8 mouse cellular contexts compared by ENCODE assay signal in genomic region chr12:89450667-89451298, GRCm38 (mm10).
DNase-seq lines count a peak whose midpoint lies in the region; ATAC-seq lines count a peak whose summit lies in the region.

No protein-coding gene starts in this region.

- DNase-seq in adrenal gland, adult 2 months: peak; percentile 2
- no peak for DNase-seq in adrenal gland, postnatal 25 days
- peak; percentile 1 for DNase-seq in thymus, postnatal 25 days
- no peak for DNase-seq in thymus, postnatal 36 days
- peak; percentile 60 for DNase-seq in forebrain, embryonic 11.5 days (ENCODE audit: low spot score)
- DNase-seq in kidney, adult 9 months: peak; percentile 28
- DNase-seq in lung, postnatal 10 days: peak; percentile 40
- peak; percentile 64 to 70 for DNase-seq in right cerebral cortex, adult 2 months (ENCODE audit: low spot score in 2 of 2)

- 2% methylated on average over 2 of the region's 2 CpGs for WGBS in forebrain, embryonic 11.5 days

- H3K9ac ChIP-seq in forebrain, embryonic 11.5 days (ENCODE audit: low read length): no peak overlapping the region

- 0 out of 2 replicates have a peak, but pooled peaks cover 2% of the 10 kb centered on the region for H3K4me1 ChIP-seq in forebrain, embryonic 11.5 days (replicated peaks; ENCODE audit: control insufficient read depth, insufficient read depth, low read length)

- no peak overlapping the region for H3K27ac ChIP-seq in forebrain, embryonic 11.5 days (ENCODE audit: low read depth, low read length)

- H3K4me2 ChIP-seq in forebrain, embryonic 11.5 days (ENCODE audit: low read depth, low read length, severe bottlenecking): no peak overlapping the region

- peak; percentile 77 for ATAC-seq in forebrain, embryonic 11.5 days (replicated peaks; ENCODE audit: low FRiP score)

- H3K27me3 ChIP-seq in forebrain, embryonic 11.5 days (ENCODE audit: control insufficient read depth, insufficient read depth, low read length): no peaks in the 10 kb centered on the region

- no peaks in the 10 kb centered on the region for H3K9me3 ChIP-seq in forebrain, embryonic 11.5 days (ENCODE audit: control insufficient read depth, low read length)

- no peaks in the 10 kb centered on the region for H3K36me3 ChIP-seq in forebrain, embryonic 11.5 days (ENCODE audit: control insufficient read depth, insufficient read depth, low read length)

- no peak overlapping the region for H3K4me3 ChIP-seq in forebrain, embryonic 11.5 days (ENCODE audit: low read depth, low read length)

Comparison
In these comparisons a context has a peak if more than half of its experiments do, and no peak if none do; other contexts are left out.
1. DNase-seq: peak in adrenal gland, adult 2 months (single experiment), thymus, postnatal 25 days (single experiment), forebrain, embryonic 11.5 days (single experiment), kidney, adult 9 months (single experiment), lung, postnatal 10 days (single experiment) and right cerebral cortex, adult 2 months (2 of 2); none in adrenal gland, postnatal 25 days (single experiment) and thymus, postnatal 36 days (0 of 2).